Mouse (Mus musculus): ENCODE results near the gene Mkrn1.
"Not testable (repeated sequence)": the region's sequence is repeated elsewhere in the genome, so short reads cannot be mapped to it uniquely, and the experiment has no call there.

Gene Mkrn1

GRCm38 (mm10) chr6:39430722-39431121, 10.5 kb upstream of the Mkrn1 start:
- no peak for DNase-seq (ENCODE audit: low spot score in 2 of 2)

GRCm38 (mm10) chr6:39429007-39429788, 8.9 kb upstream of the Mkrn1 start:
- DNase-seq (ENCODE audit: low spot score in 2 of 2): no peak

- no peak for DNase-seq (ENCODE audit: low spot score in 2 of 2)
These were observed 7.2 kb upstream of the Mkrn1 start for GRCm38 (mm10) chr6:39427276-39428003.

GRCm38 (mm10) chr6:39426725-39427124, 6.5 kb upstream of the Mkrn1 start:
- DNase-seq (ENCODE audit: low spot score in 2 of 2): no peak

GRCm38 (mm10) chr6:39425181-39425580, 4.9 kb upstream of the Mkrn1 start:
- no peak for DNase-seq (ENCODE audit: low spot score in 2 of 2)

- DNase-seq (ENCODE audit: low spot score in 2 of 2): no peak
These were observed 3.4 kb upstream of the Mkrn1 start for GRCm38 (mm10) chr6:39423686-39424085.

GRCm38 (mm10) chr6:39423130-39423551, 2.9 kb upstream of the Mkrn1 start:
- DNase-seq (ENCODE audit: low spot score in 2 of 2): no peak

- no peak for DNase-seq (ENCODE audit: low spot score in 2 of 2)
These were observed 605 bp upstream of the Mkrn1 start for GRCm38 (mm10) chr6:39420867-39421266.

- DNase-seq (ENCODE audit: low spot score in 2 of 2): peak; percentile 24 to 58
These were observed 844 bp downstream of the Mkrn1 start for GRCm38 (mm10) chr6:39419386-39419850.

- not testable (repeated sequence) for DNase-seq (ENCODE audit: low spot score in 2 of 2)
These were observed 3.6 kb downstream of the Mkrn1 start for GRCm38 (mm10) chr6:39416654-39417053.

GRCm38 (mm10) chr6:39415762-39416161, 4.5 kb downstream of the Mkrn1 start:
- DNase-seq (ENCODE audit: low spot score in 2 of 2): peak in 1 of 2 experiments; percentile 70

- DNase-seq (ENCODE audit: low spot score in 2 of 2): no peak
These were observed 6.2 kb downstream of the Mkrn1 start for GRCm38 (mm10) chr6:39414106-39414505.

GRCm38 (mm10) chr6:39406480-39406879, 13.8 kb downstream of the Mkrn1 start:
- no peak for DNase-seq (ENCODE audit: low spot score in 2 of 2)

GRCm38 (mm10) chr6:39403136-39403535, 17.1 kb downstream of the Mkrn1 start:
- DNase-seq (ENCODE audit: low spot score in 2 of 2): no peak

- no peak for DNase-seq (ENCODE audit: low spot score in 2 of 2)
These were observed 19.9 kb downstream of the Mkrn1 start for GRCm38 (mm10) chr6:39400343-39400742.

GRCm38 (mm10) chr6:39398342-39398741, 21.9 kb downstream of the Mkrn1 start:
- no peak for DNase-seq (ENCODE audit: low spot score in 2 of 2)

GRCm38 (mm10) chr6:39397046-39397445, 23.2 kb downstream of the Mkrn1 start:
- no peak for DNase-seq (ENCODE audit: low spot score in 2 of 2)

GRCm38 (mm10) chr6:39395916-39396315, 24.3 kb downstream of the Mkrn1 start:
- DNase-seq (ENCODE audit: low spot score in 2 of 2): no peak

- no peak for DNase-seq (ENCODE audit: low spot score in 2 of 2)
These were observed 24.8 kb downstream of the Mkrn1 start for GRCm38 (mm10) chr6:39395471-39395870.

GRCm38 (mm10) chr6:39389988-39390387, 30.3 kb downstream of the Mkrn1 start:
- DNase-seq (ENCODE audit: low spot score in 2 of 2): no peak

- DNase-seq (ENCODE audit: low spot score in 2 of 2): no peak
These were observed 39.0 kb downstream of the Mkrn1 start, which contains the start of gene Rab19 for GRCm38 (mm10) chr6:39381125-39381880. Gene Rab19 (plus strand): TSS chr6:39381175.

- no peak for DNase-seq (ENCODE audit: low spot score in 2 of 2)
These were observed 40.0 kb downstream of the Mkrn1 start for GRCm38 (mm10) chr6:39380276-39380675.
